Mouse (Mus musculus) embryo, embryonic 11 days (tissue): Measurements from ENCODE around the gene Pwp2.
A peak's percentile ranks its signal among the peaks of the same experiment; 100 is the strongest.
"Not testable (repeated sequence)": the region's sequence is repeated elsewhere in the genome, so short reads cannot be mapped to it uniquely, and the experiment has no call there.

Experiments
- DNase-seq: peaks from one replicate; pipeline ENCODE4 v3.0.0-alpha.2; 2015

The Pwp2 gene

DNA sequence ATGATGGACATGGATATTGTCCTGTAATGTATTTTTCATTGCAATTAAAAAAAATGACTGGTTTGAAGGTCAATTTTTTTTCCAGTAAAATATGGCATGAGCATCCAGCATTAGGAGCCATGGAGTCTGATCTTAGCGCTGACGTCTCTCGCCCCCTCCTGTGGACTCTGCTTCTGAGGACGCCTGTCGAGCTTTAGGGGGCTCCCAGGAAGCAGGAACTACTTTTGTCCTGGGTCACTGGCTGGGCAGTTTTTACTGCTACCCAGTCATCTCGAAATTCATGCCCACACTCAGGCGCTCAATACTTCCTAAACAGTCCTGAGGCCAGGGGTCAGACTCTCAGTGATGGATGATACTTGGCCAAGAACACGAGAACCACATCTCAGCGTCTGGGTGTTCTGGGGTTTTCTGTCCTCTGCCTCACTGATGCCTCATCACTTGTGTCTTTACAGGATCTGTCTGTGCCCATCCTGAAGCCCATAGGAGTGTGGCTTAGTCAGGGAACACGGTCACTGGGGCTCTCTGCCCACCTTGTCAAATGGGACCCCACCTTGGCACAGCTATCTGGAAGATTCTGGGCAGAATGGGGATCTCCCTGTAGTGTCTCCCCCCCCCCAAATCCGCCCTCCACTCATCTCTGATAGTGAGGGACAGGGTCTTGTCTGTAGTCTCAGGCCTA lies 45.2 kb downstream of the Pwp2 start:
- no peak for DNase-seq

DNA sequence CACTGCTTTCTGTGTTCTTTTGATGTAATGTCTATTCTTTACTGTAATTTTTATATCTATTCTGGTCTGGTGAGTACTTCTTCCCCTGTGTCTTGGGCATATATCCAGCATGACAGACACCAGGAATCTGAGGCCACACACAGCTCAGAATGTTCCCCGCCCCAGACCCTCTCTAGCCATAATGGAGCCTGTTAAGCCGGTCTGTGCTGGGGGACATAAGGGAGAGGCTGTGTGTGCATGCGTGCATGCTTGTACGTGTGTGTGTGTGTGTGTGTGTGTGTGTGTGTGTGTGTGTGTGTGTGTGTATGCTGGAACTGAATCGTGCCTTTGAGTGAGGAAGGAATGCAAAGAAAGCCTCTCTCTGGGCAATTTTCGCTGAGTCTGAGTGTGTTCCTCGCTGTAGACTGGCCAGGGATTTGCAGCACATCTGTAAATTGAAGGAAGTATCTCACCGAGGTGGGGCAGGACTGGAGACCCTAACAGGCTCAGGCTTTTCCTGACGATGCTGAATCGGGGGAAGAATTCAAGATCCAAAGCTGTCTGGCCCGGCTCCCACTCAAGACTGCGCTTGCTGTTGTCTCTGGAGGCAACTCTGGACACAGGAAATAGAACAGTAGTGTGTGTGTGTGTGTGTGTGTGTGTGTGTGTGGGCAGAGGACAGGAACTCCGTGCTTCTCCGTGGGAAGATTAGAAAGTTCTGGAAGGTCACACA lies 46.0 kb downstream of the Pwp2 start:
- peak; percentile 43 for DNase-seq

DNA sequence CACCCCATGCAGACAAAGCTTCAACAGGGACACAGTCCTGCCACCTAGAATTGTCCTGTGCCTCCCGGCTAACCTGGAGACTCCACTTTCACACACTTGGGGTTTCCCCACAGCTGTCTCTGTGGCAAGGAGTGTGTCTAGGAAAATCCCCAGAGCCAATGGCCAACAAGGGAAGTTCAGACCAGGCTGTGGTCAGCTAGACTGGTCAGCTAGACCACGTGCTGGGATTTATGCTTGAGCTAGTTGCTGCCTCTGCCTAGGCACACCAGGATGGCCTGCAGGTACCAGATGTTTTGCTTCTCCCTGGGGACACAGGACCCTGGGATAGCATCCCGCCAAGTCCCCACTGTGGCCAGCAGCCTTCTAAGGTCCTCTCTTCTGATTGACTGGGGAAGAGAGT lies 47.8 kb downstream of the Pwp2 start:
- DNase-seq, result no peak

DNA sequence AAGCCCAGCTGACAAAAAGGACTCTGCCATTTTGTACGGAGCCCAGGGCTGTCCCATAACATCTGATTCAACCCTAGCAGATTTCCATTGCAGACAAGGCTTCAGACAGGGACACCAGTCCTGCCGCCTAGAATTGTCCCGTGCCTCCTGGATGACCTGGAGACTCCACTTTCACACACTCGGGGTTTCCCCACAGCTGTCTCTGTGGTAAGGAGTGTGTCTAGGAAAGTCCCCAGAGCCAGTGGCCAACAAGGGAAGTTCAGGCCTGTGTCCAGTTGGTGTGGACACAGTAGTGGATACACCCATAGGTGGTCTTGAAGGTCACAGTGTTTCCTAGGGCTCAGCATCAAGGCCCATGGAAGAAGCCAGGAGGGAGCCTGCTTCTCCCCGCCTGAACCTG lies 49.0 kb downstream of the Pwp2 start:
- DNase-seq, result no peak

DNA sequence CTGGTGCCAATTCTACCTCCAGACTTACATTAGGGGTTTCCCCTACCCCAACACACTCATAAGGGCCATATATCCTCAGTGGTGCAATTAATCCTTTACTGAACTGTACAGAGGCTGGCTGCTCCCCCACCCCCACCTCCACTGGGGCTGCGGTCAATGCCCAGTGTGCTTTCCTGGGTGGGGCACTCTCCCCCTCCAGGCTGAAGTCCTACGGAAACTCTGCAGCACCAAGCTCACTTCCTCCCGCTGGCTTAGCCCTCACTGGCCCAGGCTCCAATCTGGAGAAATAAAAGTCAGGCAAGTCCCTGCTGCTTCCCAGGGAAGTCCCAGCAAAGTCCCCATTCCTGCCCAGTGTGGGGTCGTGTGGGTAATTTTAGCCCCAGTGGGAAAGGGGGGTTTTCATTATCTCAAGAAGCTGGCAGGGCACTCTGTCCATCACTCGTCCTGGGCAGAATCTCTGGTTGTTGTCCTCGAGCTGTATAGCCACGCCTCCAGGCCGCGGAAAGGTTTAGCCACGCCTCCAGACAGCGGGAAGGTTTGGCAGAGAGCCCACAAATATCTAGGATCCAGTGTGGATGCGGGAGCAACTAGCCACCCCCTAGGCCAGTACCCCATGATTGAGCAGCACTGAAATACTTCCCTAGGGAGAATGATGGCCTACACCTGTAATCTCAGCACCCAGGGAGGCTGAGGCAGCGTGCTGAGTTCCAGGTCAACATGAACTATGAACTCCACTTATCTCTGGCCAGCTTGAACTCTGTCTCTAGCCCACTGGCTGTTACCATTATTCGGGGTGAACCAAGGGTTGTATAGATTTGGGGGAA lies 49.8 kb downstream of the Pwp2 start:
- peak; percentile 72 for DNase-seq

DNA sequence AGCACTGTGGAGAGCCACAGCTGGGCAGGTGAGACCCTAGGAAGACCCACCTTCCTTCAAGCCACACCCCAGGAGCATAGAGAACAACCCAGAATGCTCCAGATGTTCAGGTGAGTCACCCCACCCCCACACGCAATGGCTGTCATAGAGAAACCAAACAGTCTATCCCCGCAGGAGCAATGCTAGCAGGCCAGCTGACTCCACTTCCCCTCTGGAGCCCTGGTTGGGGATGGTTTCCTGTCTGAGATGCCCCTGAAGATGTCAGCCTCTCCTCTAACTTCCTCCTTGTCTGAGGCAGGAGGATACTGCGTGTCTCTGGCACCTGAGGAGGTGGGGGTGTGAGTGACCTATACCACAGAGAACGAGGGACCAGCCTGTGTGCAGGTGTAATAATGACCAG lies 50.5 kb downstream of the Pwp2 start:
- DNase-seq, result no peak

DNA sequence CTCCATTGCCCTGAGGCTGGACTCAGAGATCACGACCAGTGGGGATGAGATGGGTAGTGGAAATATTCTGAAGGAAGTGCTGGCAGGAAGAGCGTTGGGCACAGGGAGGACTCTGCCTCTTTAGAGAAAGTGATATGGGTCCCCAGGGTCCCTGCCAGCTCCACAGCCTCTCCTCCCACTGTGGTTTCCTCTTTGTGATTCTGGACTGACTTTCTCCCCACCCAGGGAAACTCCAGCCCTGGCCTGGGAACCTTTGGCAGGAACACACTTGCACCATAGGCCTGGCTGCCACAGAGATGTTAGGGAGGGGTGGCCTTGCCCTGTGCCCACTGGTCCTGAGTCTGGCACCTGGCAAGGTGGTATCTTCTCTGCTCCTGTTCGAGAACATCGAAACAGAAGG lies 55.0 kb downstream of the Pwp2 start:
- no peak for DNase-seq

DNA sequence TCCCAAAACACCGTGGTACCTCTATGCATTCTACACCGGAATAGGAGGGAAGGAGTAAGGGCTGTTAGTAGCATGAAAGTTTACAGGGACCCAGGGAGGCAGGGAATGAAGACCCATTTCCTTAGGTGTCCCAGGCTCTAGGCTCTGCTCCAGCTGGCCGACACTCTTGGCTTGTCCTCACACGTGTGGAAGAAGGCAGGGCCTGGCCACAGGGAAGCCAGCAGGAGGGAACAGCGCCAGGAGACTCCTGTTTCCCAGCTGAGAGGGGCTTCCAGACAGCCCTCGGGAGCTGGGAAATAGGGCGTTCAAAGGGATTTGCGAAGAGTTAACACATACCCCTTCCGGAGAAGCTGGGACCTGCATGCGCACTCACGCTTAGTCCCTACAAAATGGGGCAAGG lies 55.5 kb downstream of the Pwp2 start:
- DNase-seq, result no peak

DNA sequence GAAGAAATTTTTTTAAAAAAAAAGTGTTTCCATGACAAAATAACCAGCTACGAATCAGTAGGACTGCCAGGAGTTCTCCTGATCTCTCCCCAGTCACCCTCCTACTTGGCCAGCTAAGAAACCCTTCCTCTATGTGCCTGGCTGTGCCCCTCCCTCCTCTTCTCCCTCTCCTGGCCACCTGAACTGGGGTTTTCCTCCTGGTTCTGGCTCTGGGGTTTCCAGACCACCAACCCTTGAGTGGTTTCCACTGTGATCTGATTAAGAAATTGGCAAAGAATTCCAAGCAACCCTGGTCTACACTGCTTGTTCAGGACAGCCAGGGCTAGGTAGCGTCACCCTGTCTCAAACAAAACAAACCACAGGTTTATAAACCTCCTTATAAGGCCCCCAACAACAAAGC lies 56.3 kb downstream of the Pwp2 start:
- DNase-seq, result no peak

DNA sequence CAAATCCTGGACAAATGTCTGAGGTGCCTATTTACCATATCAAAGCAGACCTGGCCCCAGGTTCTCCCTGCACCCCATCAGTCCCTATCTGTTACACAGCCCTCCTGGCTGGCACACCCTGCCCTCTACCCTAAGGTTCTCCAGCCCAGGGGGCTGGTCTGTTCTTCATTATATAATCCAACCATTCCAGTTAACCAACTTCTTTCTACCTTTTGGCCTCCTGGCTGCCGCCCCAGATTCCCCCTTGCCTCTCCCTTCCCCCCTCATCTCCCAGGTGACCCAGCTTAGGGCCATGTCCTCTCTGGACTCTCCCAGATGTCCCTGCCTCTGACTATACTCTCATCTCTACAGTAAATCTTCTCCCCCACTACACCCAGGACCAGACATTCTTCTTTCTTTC lies 57.0 kb downstream of the Pwp2 start:
- no peak for DNase-seq

DNA sequence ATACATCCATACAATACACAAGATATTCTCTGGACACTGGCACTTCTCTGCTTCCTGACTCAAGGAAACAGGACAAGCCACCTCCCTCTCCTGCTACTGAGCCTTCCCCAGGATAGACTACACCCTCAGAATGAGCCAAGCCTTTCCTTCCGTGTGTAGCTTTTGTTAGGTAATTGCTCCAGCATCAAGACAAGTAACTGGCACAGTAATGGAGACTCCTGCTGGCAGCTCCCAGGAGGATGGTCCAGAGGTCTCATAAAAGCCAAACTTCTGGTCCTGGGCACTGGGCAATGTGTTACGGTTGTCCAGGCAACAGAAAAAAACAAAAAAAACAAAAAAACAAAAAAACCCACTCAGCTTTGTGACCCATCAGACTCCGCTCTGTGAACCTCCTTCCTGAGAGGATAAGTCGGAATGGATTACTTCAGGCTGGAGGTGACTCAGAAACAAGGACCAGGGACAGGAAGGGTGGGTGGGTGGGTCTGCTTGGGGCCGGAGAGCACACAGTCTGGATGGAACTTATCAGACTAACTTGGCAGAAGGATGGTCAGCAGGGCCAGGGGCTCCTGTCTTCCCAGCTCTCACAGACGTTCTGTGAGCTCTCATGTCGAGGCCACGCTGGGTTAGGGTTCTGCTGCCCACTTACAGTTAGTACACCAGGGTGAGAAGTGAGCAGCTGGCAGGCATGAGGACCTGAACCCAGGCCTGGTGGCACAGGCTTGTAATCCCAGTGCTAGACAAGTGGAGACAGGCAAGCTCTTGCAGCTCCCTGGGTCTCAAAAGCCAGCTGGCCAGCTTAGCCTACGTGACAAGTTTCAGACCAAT lies 57.7 kb downstream of the Pwp2 start:
- DNase-seq, result no peak

DNA sequence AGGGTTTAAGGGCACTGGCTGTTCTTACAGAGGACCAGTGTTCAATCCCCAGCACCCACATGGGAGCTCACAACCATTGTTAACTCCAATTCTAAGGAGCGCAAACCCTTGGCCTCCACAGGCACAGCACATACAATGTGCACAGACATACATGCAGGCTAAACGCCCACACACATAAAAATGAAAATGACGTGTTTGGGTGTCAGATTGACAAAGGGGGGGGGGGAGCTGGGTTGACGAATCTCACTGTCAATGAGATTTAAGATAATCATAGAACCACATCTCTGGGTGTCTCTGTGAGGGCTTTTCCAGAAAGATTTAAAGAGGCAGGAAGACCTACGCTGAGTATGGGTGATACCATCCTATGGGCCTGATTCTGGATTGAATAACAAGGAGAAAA lies 58.6 kb downstream of the Pwp2 start:
- no peak for DNase-seq

DNA sequence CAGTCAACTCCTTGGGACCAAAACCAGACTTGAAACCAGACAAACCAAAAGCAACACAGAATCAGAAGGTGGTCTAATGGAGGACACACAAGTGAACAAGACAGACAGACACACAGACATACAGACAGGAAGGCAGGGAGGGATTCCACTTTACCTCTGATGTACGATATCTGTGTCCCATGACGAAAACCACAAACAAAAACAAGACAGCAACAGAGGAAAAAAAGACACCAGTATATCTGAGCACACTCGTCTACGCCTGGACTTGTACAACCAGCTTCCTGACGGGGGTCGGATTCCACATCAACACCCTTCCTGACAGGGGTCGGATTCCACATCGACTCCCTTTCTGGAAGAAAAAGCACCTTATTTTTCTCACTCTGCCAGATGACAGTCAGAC lies 59.9 kb downstream of the Pwp2 start:
- not testable (repeated sequence) for DNase-seq

DNA sequence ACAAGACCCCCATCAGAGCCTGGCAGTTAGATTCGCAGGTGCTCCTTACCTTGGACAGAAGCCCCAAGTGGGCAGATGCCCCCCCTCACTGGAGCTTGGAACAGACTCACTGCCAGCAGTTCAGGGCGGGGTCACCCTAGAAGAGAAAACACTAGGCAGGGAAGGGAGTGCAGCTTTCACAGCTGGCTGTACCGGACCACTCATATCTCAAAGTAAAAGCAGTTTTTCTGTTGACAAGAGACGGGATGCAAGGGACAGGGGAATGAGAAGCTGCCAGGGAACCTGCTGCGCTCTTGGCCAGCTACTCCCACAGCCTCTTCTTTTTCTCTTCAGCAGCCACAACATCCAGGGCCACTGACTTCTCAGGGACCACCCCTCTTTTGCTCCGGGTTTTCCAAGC lies 60.8 kb downstream of the Pwp2 start:
- DNase-seq, result not testable (repeated sequence)
